Mouse (Mus musculus): ENCODE results near the gene Cep128. TPM values are rescaled to one million over a fixed set of nuclear protein-coding genes. Genes with fewer than 3 reads are reported as not detected.

Cep128 gene
- total and polyA plus RNA-seq, 3 experiments = 12.7 to 40.1 (median 23.3) TPM

DNA sequence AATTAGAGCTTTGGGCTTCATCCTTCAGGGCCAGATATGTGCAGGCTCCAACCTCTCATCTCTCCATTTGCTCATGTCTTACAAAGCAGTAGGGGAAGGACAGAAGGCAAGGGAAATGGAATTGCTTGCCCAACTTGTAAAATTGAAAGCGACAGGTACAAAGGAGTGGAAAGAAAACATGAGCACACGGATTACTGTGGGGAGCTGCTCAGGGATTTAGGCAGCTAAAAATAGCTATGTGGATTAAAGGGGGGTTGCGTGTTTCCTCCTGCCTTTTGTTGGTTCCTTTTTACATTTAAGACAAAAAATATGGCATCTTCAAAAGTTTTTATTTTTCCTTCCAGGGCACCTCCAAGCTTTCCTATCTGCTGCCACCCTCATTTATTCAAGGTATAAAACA lies 269.2 kb downstream of the Cep128 start:
- no peaks in the 10 kb centered on the region for H3K9me3 ChIP-seq (replicated peaks; ENCODE audit: insufficient read depth, low read length)
- no peak for DNase-seq (ENCODE audit: low read depth, low spot score)
- no peak overlapping the region for H3K27ac ChIP-seq (ENCODE audit: control insufficient read depth, low read depth, low read length)
- TF ChIP-seq MEF2A (IDR thresholded peaks at IDR 0.05; ENCODE audit: extremely low read depth, insufficient replicate concordance, low read depth, low read length, poor library complexity, severe bottlenecking) (no peak), POLR2A (IDR thresholded peaks at IDR 0.05; ENCODE audit: control insufficient read depth in 1 of 2, insufficient read depth in 1 of 2, low read depth in 1 of 2, low read length in 2 of 2, poor library complexity in 1 of 2) (no peak), POLR2AphosphoS2 (IDR thresholded peaks at IDR 0.05; ENCODE audit: low read length) (no peak), ELF1 (IDR thresholded peaks at IDR 0.05; ENCODE audit: low read depth, low read length) (no peak), MYC (IDR thresholded peaks at IDR 0.05; ENCODE audit: low read depth, low read length) (no peak), GATA1 (IDR thresholded peaks at IDR 0.05; ENCODE audit: low read depth, low read length) (no peak), CTCF (IDR thresholded peaks at IDR 0.05 in 2 of 3, conservative IDR thresholded peaks at IDR 0.05 in 1 of 3; ENCODE audit: control insufficient read depth in 1 of 3, insufficient read depth in 1 of 3, low read depth in 2 of 3, low read length in 3 of 3, poor library complexity in 1 of 3, severe bottlenecking in 1 of 3) (no peak), USF1 (IDR thresholded peaks at IDR 0.05; ENCODE audit: low read depth, low read length) (no peak), SIN3A (IDR thresholded peaks at IDR 0.05; ENCODE audit: low read length) (no peak), E2F4 (IDR thresholded peaks at IDR 0.05; ENCODE audit: borderline replicate concordance, low read depth, low read length) (no peak), ZKSCAN1 (IDR thresholded peaks at IDR 0.05; ENCODE audit: low read depth, low read length) (no peak), HCFC1 (IDR thresholded peaks at IDR 0.05; ENCODE audit: low read depth, low read length) (no peak), NRF1 (IDR thresholded peaks at IDR 0.05; ENCODE audit: insufficient read depth, low read depth, low read length, poor library complexity, severe bottlenecking) (no peak), KAT2A (conservative IDR thresholded peaks at IDR 0.05; ENCODE audit: low read depth, low read length) (no peak), MXI1 (IDR thresholded peaks at IDR 0.05; ENCODE audit: low read depth, low read length) (no peak), BHLHE40 (IDR thresholded peaks at IDR 0.05; ENCODE audit: borderline replicate concordance, low read depth, low read length) (no peak), NELFE (IDR thresholded peaks at IDR 0.05; ENCODE audit: low read depth, low read length) (no peak)
- H3K4me3 ChIP-seq (ENCODE audit: control insufficient read depth in 1 of 2, insufficient read depth in 1 of 2, low read depth in 2 of 2, low read length in 2 of 2) = no peak overlapping the region
- no peaks in the 10 kb centered on the region for H3K79me2 ChIP-seq (ENCODE audit: control insufficient read depth, insufficient read depth, low read length, poor library complexity)
- H3K4me1 ChIP-seq (ENCODE audit: control insufficient read depth in 1 of 2, insufficient read depth in 2 of 2, low read length in 2 of 2) = no peaks in the 10 kb centered on the region
- H3K9ac ChIP-seq (ENCODE audit: control insufficient read depth, low read depth, low read length, poor library complexity, severe bottlenecking) = no peak overlapping the region
- H3K27me3 ChIP-seq (ENCODE audit: control insufficient read depth in 1 of 2, insufficient read depth in 2 of 2, low read length in 2 of 2) = no peaks in the 10 kb centered on the region
- no peaks in the 10 kb centered on the region for H3K36me3 ChIP-seq (ENCODE audit: control insufficient read depth in 1 of 2, insufficient read depth in 2 of 2, low read length in 2 of 2)

DNA sequence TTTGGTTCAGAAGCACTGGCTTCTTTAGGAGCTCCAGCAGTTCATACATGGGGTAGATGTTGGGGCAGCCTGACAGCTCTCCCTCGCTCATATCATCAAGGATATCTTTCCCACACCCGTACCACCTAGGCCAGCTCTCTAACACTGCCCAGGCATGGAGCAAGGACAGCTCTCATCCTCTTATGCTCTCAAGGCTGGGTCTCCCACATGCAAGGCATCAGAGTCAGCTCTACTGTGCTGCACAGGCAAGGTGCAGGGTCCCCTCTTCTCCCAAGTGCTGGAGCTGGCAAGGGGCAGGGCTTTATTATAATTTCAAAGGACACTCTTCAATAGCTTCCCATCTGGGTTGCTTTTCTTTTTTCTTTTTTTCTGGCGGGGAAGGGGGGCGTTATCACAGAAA lies 280.9 kb downstream of the Cep128 start:
- H3K27me3 ChIP-seq (ENCODE audit: control insufficient read depth in 1 of 2, insufficient read depth in 2 of 2, low read length in 2 of 2) = no peaks in the 10 kb centered on the region
- H3K9me3 ChIP-seq (replicated peaks; ENCODE audit: insufficient read depth, low read length) = no peaks in the 10 kb centered on the region
- no peak overlapping the region for H3K9ac ChIP-seq (ENCODE audit: control insufficient read depth, low read depth, low read length, poor library complexity, severe bottlenecking)
- no peaks in the 10 kb centered on the region for H3K4me1 ChIP-seq (ENCODE audit: control insufficient read depth in 1 of 2, insufficient read depth in 2 of 2, low read length in 2 of 2)
- no peak for TF ChIP-seq MEF2A (IDR thresholded peaks at IDR 0.05; ENCODE audit: extremely low read depth, insufficient replicate concordance, low read depth, low read length, poor library complexity, severe bottlenecking)
- no peak for TF ChIP-seq TBP (IDR thresholded peaks at IDR 0.05; ENCODE audit: low read depth, low read length)
- TF ChIP-seq UBTF (IDR thresholded peaks at IDR 0.05; ENCODE audit: borderline replicate concordance, insufficient read depth, low read depth, low read length) = no peak
- TF ChIP-seq POLR2AphosphoS2 (IDR thresholded peaks at IDR 0.05; ENCODE audit: low read length) = no peak
- no peak for TF ChIP-seq JUND (IDR thresholded peaks at IDR 0.05; ENCODE audit: low read depth, low read length)
- TF ChIP-seq SMC3 (IDR thresholded peaks at IDR 0.05; ENCODE audit: low read depth, low read length) = no peak
- TF ChIP-seq ZC3H11A (IDR thresholded peaks at IDR 0.05; ENCODE audit: low read depth, low read length) = no peak
- TF ChIP-seq EP300 (IDR thresholded peaks at IDR 0.05; ENCODE audit: low read depth in 1 of 2, low read length in 2 of 2) = no peak
- TF ChIP-seq ETS1 (IDR thresholded peaks at IDR 0.05; ENCODE audit: low read depth, low read length) = no peak
- no peak for TF ChIP-seq GATA1 (IDR thresholded peaks at IDR 0.05; ENCODE audit: low read depth, low read length)
- no peak for TF ChIP-seq ZNF384 (IDR thresholded peaks at IDR 0.05; ENCODE audit: low read depth, low read length)
- TF ChIP-seq POLR2AphosphoS5 (IDR thresholded peaks at IDR 0.05; ENCODE audit: borderline replicate concordance, low read depth, low read length) = no peak
- TF ChIP-seq ZKSCAN1 (IDR thresholded peaks at IDR 0.05; ENCODE audit: low read depth, low read length) = no peak
- no peaks in the 10 kb centered on the region for H3K79me2 ChIP-seq (ENCODE audit: control insufficient read depth, insufficient read depth, low read length, poor library complexity)
- no peaks in the 10 kb centered on the region for H3K36me3 ChIP-seq (ENCODE audit: control insufficient read depth in 1 of 2, insufficient read depth in 2 of 2, low read length in 2 of 2)
- H3K4me3 ChIP-seq (ENCODE audit: control insufficient read depth in 1 of 2, insufficient read depth in 1 of 2, low read depth in 2 of 2, low read length in 2 of 2) = no peak overlapping the region
- DNase-seq (ENCODE audit: low read depth, low spot score) = no peak
- H3K27ac ChIP-seq (ENCODE audit: control insufficient read depth, low read depth, low read length) = no peak overlapping the region
